Mouse (Mus musculus) frontal cortex, adult 2 months (tissue): ENCODE measurements around the gene Pth1r. TPM values are rescaled to one million over a fixed set of nuclear protein-coding genes. Genes with fewer than 3 reads are reported as not detected.
"Not testable (repeated sequence)": the region's sequence is repeated elsewhere in the genome, so short reads cannot be mapped to it uniquely, and the experiment has no call there.

Experiments
- DNase-seq, 2 experiments: peaks; one replicate each; pipeline ENCODE4 v3.0.0; 2022; ENCODE audit warnings: low spot score in 1 of 2; ENCODE audit errors: extremely low spot score in 1 of 2
- polyA plus RNA-seq: library from polyadenylated mRNA; depleted of rRNA; stranded (reverse); fragments of >200 nt; gene quantifications from 2 replicates; pipeline ENCODE4 v1.2.3, GENCODE M21; 2012; rRNA removed

Gene Pth1r
- polyA plus RNA-seq, 1 experiment = 9.1 TPM

- DNase-seq = peak; percentile 66 to 80
These were observed 62.7 kb downstream of the Pth1r start for GRCm38 (mm10) chr9:110684100-110684831.

DNA sequence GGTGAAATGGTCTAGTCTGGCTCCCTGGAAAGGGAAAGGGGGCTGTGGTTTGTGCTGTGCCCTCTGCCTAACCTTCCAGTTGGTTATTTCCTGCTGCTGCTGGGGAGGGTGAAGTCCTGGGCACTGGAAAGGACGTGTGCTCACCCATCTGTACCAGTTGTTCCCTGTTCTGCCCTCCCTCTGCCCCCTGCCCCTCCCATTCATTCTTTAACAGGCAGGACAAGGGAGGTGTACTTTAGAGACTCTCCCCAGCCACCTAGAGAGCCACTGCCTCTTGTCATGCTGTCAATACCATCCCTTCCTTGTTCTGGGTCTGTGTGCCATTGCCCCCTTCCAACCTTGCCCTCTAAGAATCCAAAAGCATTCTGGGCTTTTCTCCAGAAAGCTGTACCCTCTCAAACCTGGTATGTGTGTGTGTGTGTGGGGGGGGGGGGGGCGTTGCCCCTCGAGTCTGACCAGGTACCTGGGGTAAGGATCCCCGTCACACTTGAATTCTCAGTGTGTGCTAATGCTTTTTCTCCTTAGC, 63.3 kb downstream of the Pth1r start:
- no peak for DNase-seq

DNA sequence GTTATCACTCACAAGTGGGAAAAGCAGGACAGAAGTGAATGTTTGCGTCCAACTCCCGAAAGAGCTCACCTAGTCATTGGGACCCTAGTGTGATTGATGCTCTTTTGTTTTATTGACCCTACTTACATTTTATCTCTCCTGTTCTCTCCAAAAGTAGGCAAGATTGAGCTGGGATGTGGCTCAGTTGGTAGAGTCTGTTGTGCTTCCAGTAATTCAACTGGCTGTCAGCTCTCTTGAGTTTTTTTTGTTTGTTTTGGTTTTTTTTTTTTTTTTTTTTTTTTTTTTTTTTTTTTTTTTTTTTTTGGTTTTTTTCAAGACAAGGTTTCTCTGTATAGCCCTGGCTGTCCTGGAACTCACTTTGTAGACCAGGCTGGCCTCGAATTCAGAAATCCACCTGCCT, 64.2 kb downstream of the Pth1r start:
- DNase-seq = not testable (repeated sequence)

GRCm38 (mm10) chr9:110682255-110682654, 64.7 kb downstream of the Pth1r start:
- no peak for DNase-seq

DNA sequence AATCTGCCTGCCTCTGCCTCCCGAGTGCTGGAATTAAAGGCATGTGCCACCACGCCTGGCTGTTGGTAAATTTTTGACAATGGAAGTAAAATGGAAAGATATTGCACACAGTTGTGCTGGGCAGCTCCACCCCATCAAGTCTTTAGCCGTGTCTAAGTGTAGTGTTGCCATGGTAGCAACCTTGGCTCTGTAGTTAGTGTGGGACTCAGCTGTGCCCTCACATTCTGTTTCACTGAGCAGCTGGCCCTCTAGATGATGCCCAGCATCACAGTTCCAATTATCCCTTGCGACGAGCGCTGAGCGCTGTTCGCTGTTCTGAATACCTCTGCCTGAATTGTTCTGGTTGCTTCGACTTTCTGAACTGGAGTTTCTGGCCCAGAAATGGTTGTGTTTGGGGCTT, 65.1 kb downstream of the Pth1r start:
- DNase-seq = peak in 1 of 2 experiments; percentile 50

- peak in 1 of 2 experiments; percentile 44 for DNase-seq
These were observed 66.0 kb downstream of the Pth1r start for GRCm38 (mm10) chr9:110680736-110681507.

- no peak for DNase-seq
These were observed 68.1 kb downstream of the Pth1r start for GRCm38 (mm10) chr9:110678886-110679285.

DNA sequence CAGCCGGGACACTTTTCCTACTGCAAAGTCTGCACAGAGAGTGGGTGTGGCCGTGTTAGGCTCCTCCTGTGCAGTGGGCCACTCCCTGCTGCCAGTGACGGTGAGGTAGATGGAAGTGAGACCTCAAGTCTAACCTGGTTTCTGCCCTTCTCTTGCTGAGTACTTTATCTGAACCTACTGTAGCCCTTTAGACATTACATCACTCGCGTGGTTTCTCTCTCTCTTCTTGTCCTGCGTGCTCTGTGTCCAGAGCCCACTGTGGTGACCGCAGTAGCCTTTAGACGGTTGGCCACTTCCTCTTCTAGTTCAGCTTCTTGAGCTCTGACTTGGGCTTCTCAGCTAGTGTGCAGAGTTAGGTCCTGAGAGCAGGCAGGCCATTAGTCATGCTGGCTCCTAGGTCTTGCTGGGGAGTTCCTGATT, 70.4 kb downstream of the Pth1r start:
- no peak for DNase-seq

DNA sequence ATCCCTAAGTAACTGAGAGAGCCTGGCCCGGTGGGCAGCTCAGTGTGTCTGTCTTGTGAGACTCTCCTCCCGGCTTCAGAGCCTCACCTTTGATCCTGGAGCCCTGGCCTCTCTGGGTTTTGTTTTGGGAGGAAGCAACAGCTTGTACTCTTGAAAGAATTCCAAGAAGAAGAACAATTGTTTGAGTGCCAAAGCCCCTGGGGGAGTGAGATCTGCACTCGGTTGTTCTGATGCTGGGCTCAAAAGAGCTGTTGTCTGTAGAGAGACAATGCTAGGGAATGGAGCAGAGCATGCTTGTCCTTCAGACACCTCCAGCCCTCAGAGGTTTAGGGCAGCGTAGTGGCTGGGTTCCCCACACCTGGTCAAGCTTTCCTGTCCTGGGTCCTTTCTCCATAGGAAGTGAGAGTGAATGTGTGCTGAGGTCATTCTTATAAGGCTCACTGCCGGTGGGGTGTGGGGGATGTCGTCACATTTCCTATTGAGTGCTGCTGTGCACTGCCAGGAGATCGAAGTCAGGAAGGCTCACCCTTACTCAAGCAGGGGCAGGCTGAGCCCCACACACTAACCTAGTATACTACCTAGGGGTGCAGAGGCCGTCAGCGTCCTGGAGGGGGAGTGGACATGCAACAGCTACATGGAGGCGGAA, 73.7 kb downstream of the Pth1r start:
- DNase-seq = no peak

DNA sequence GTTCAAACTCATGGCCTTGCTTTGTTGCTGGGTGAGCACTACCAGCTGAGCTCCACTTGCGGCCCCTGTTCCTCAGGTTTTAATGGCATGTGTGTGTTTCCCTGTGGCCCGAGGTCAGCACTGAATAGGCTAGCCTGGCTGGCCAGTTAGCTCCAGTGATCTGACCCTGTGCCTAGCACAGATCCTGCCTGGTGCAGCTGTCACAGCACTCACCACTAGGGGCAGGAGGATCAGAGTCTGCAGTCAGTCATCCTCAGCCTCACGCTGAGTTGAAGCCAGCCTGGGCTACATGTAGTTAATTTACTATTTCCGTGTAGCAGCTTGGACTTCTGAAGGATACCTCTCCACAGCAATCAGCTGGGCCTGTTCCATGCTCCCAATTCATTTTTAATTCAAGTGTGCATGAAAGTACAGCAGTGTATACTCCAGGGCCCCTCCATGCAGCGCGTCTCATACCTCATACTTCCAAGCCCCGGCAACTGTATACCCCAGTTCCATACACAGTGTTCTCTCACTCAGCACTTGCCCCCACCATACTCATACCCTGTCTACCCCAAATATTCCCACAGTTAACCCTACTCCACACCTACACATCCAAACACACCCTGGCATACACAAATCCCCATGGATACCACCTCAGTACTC, 74.4 kb downstream of the Pth1r start:
- no peak for DNase-seq

Other genes starting within 250 kb of the Pth1r start
- 67.2 and 73.6 TPM in 2 replicates for gene Setd2, start 214.5 kb downstream of the Pth1r start, polyA plus RNA-seq
- gene Nradd, start 122.7 kb downstream of the Pth1r start, polyA plus RNA-seq = 8.5 and 9.4 TPM in 2 replicates
- gene Nbeal2, start 93.0 kb downstream of the Pth1r start, polyA plus RNA-seq = 22.4 and 24.5 TPM in 2 replicates
- gene Ccdc12, start 90.6 kb downstream of the Pth1r start, polyA plus RNA-seq = 105 and 106 TPM in 2 replicates
- 0.32 and 0.46 TPM in 2 replicates for gene Myl3, start 5.3 kb downstream of the Pth1r start, polyA plus RNA-seq
- gene Prss42, start 51.0 kb upstream of the Pth1r start, polyA plus RNA-seq = 0.06 TPM in 1 of 2 replicates, not detected in the other
- gene Prss44, start 66.8 kb upstream of the Pth1r start, polyA plus RNA-seq = not detected in 2 replicates
- gene Prss43, start 79.5 kb upstream of the Pth1r start, polyA plus RNA-seq = 0.06 and 0.15 TPM in 2 replicates
- gene Prss45, start 87.4 kb upstream of the Pth1r start, polyA plus RNA-seq = 0.42 and 0.54 TPM in 2 replicates
- not detected in 2 replicates for gene Prss46, start 97.4 kb upstream of the Pth1r start, polyA plus RNA-seq
- gene Prss50, start 110.8 kb upstream of the Pth1r start, polyA plus RNA-seq = 0.65 and 0.86 TPM in 2 replicates
- gene Als2cl, start 132.7 kb upstream of the Pth1r start, polyA plus RNA-seq = 7.9 and 8.3 TPM in 2 replicates
- 2.2 and 2.5 TPM in 2 replicates for gene Tmie, start 133.0 kb upstream of the Pth1r start, polyA plus RNA-seq
- gene Fam240a, start 169.7 kb upstream of the Pth1r start, polyA plus RNA-seq = not detected in 2 replicates
- gene Tdgf1, start 199.0 kb upstream of the Pth1r start, polyA plus RNA-seq = 0.94 and 1.3 TPM in 2 replicates
- gene Lrrc2, start 204.4 kb upstream of the Pth1r start, polyA plus RNA-seq = 0.97 and 1.0 TPM in 2 replicates
- 0.50 and 0.71 TPM in 2 replicates for gene Rtp3, start 243.4 kb upstream of the Pth1r start, polyA plus RNA-seq